Mouse (Mus musculus) thymus, adult 2 months (tissue): Measurements from ENCODE around the gene Ctsw. TPM values are rescaled to one million over a fixed set of nuclear protein-coding genes. Genes with fewer than 3 reads are reported as not detected.
"Not testable (repeated sequence)": the region's sequence is repeated elsewhere in the genome, so short reads cannot be mapped to it uniquely, and the experiment has no call there.

ENCODE experiments used
- DNase-seq: peaks from one replicate; pipeline ENCODE4 v3.0.0; 2021
- H3K27ac ChIP-seq: fragments of 200-500 bp; 2 replicates; pipeline ENCODE4 v1.5.1; 2012; ENCODE audit warnings: low read length, control low read depth; ENCODE audit not compliant: control insufficient read depth, insufficient read depth
- H3K27me3 ChIP-seq: fragments of 200-500 bp; 2 replicates; pipeline ENCODE4 v1.6.1; 2012; ENCODE audit warnings: mild to moderate bottlenecking, low read length, moderate library complexity, mixed read lengths; ENCODE audit not compliant: control insufficient read depth, insufficient read depth
- H3K36me3 ChIP-seq: fragments of 200-500 bp; 2 replicates; pipeline ENCODE4 v1.6.1; 2012; ENCODE audit warnings: mild to moderate bottlenecking, low read length, moderate library complexity; ENCODE audit not compliant: control insufficient read depth, insufficient read depth
- H3K4me1 ChIP-seq: fragments of 200-500 bp; replicated peaks from 2 replicates; pipeline ENCODE4 v1.6.1; 2012; ENCODE audit warnings: low read length; ENCODE audit not compliant: control insufficient read depth, insufficient read depth
- H3K4me3 ChIP-seq: fragments of 200-500 bp; 2 replicates; pipeline ENCODE4 v1.5.1; 2012; ENCODE audit warnings: mild to moderate bottlenecking, low read length, control low read depth, moderate library complexity; ENCODE audit not compliant: control insufficient read depth, insufficient read depth
- CTCF ChIP-seq: fragments of 200-500 bp; IDR thresholded peaks from 2 replicates; pipeline ENCODE4 v1.5.1; 2012; ENCODE audit warnings: mild to moderate bottlenecking, control low read depth, low read length, moderate library complexity, borderline replicate concordance; ENCODE audit not compliant: control insufficient read depth, poor library complexity, insufficient read depth; ENCODE audit errors: extremely low read depth
- POLR2A ChIP-seq: fragments of 200-500 bp; IDR thresholded peaks from 2 replicates; pipeline ENCODE4 v1.6.1; 2012; ENCODE audit warnings: mild to moderate bottlenecking, low read length, control low read depth, moderate library complexity; ENCODE audit not compliant: control insufficient read depth, poor library complexity, insufficient read depth; ENCODE audit errors: extremely low read depth
- WGBS: fragments of 180-500 bp; shearing (Covaris S2); methylation state at CpG from one replicate; pipeline ENCODE4 v1.1.7; 2018; 5-methylcytosine and 5-hydroxymethylcytosine counted together
- polyA plus RNA-seq: library from polyadenylated mRNA; depleted of rRNA; stranded (reverse); fragments of >200 nt; gene quantifications from 2 replicates; pipeline ENCODE4 v1.2.3, GENCODE M21; 2012

Ctsw gene
- polyA plus RNA-seq, 1 experiment, result 54.3 TPM

DNA sequence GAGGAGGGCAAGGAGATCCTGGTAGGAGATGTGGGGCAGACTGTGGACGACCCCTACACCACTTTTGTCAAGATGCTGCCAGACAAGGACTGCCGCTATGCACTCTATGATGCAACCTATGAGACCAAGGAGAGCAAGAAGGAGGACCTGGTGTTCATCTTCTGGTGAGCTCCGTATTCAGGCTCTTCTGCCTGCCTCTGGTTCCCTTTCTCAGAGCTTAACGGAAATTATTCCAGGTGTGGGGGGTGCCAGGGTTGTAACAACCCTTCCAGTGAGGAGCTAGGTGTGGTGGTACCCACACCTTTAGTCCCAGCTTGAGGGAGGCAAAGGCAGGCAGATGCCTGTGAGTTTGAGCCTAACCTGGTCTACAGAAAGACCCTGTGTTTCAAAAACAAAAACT, 24.3 kb upstream of the Ctsw start:
- DNase-seq, result no peak
- no peak overlapping the region for H3K27ac ChIP-seq
- H3K36me3 ChIP-seq, result peaks cover 47% of the 10 kb centered on the region
- no peaks in the 10 kb centered on the region for H3K27me3 ChIP-seq
- H3K4me1 ChIP-seq, result peaks cover 8% of the 10 kb centered on the region
- TF ChIP-seq POLR2A (no peak), CTCF (no peak)
- WGBS, result 86% methylated on average over 4 of the region's 4 CpGs
- no peak overlapping the region for H3K4me3 ChIP-seq

DNA sequence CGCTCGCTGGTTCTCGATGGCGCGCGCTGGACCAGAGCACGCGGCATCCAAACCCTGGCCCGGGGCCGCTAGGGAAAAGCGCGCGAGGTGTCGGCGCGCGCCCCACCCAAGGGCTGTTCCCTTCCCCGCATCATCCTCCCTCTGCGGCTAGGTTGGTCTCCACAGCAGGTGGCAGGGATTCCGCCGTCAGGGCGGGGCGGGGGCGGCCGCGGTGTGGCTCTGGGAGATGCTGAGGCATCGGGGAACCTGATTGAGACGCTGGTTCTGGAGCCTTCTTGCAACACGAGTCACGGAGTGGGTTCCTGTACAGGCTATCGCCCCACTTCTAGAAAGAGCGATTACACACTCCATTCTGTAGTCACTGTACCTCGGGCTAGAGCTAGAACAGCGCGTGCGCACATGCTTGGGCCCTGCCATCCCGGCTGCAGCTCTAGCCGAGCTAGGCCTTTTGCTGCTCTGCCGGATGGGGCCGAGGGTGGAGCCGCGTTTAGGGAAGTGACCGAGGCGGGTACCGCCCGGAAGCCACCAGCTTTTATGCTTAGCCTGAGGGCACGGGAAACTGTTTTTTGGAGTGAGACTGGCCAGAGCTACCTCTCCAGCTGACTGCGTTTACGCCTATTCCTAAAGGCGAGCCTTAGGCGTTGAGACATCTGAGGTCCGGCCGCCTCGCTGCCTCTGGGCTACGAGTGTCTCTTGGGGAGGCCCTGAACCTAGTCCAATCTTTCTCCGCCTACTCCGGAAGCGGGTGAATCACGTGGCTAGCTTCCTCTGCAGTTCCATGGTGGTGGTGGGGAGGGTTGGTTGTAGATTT, 22.8 kb upstream of the Ctsw start:
- Histone ChIP-seq H3K27me3 (no peaks in the 10 kb centered on the region), H3K4me1 (peaks cover 20% of the 10 kb centered on the region), H3K27ac (peak overlapping the region; percentile 90), H3K36me3 (peaks cover 32% of the 10 kb centered on the region), H3K4me3 (peak overlapping the region; percentile 97)
- under 1% methylated on average over 59 of the region's 59 CpGs for WGBS
- peak; percentile 88 for DNase-seq
- no peak; the same call in 1 of the 2 replicates for TF ChIP-seq CTCF
- peak; percentile 70; the same call in 1 of the 2 replicates for TF ChIP-seq POLR2A

DNA sequence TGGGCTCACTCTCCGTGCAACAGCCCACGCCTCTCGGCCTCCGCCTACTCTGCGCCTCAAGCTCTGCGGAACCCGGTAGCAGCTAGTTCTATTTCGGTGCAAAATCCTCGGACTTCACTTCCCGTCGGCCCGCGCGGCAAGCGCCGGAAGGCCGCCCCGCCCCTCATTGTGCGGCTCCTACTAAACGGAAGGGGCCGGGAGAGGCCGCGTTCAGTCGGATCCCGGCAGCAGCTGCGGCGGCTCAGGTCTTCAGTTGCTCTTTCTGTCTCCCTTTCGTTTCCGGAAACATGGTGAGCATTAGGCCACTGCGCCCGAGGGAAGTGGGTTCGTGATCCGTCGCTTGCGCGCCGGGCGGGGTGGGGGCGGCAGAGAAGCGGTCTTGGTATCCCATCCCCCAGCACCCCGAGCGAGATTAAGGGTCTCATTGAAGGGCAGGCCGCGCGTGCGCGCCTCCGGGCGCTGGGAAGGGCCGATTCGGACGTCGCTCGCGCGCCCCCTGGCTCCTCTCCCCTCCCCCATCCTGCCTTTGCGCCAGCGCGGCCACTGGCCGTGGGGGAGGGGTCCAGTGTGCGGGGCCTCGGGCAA, 22.1 kb upstream of the Ctsw start, which contains the start of gene Cfl1:
Gene Cfl1 (plus strand): TSS at position 143 of the 585 bp plus-strand sequence.
- Histone ChIP-seq H3K4me3 (peak within 1 kb of the TSS; percentile 97), H3K4me1 (peaks cover 20% of the 10 kb centered on the region), H3K27ac (peak within 1 kb of the TSS; percentile 90), H3K27me3 (no peaks in the 10 kb centered on the region), H3K36me3 (peaks cover 27% of the 10 kb centered on the region)
- peak; percentile 97 for DNase-seq
- WGBS, result under 1% methylated on average over 62 of the region's 62 CpGs
- TF ChIP-seq POLR2A, result peak; percentile 99
- peak; percentile 53; the same call in 1 of the 2 replicates for TF ChIP-seq CTCF

DNA sequence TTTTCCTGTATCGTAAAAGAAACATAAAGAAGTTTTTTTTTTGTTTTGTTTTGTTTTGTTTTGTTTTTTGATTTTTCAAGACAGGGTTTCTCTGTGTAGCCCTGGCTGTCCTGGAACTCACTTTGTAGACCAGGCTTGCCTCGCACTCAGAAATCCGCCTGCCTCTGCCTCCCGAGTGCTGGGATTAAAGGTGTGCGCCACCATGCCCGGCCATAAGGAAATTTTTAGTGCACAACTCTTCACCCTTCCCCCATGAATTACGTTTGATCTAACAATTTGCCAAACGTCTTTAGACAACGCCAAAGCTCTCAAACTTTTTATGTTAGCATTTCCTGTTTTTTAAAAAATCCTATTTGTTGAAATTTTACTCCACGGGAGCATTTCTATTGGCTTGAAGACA, 21.4 kb upstream of the Ctsw start:
- H3K27me3 ChIP-seq, H3K4me3 ChIP-seq: not testable (repeated sequence)
- H3K36me3 ChIP-seq, result peaks cover 27% of the 10 kb centered on the region
- peak overlapping the region; percentile 88 for H3K27ac ChIP-seq
- peak; percentile 24 for DNase-seq
- H3K4me1 ChIP-seq, result peaks cover 25% of the 10 kb centered on the region
- WGBS, result 16% methylated on average over 10 of the region's 10 CpGs

DNA sequence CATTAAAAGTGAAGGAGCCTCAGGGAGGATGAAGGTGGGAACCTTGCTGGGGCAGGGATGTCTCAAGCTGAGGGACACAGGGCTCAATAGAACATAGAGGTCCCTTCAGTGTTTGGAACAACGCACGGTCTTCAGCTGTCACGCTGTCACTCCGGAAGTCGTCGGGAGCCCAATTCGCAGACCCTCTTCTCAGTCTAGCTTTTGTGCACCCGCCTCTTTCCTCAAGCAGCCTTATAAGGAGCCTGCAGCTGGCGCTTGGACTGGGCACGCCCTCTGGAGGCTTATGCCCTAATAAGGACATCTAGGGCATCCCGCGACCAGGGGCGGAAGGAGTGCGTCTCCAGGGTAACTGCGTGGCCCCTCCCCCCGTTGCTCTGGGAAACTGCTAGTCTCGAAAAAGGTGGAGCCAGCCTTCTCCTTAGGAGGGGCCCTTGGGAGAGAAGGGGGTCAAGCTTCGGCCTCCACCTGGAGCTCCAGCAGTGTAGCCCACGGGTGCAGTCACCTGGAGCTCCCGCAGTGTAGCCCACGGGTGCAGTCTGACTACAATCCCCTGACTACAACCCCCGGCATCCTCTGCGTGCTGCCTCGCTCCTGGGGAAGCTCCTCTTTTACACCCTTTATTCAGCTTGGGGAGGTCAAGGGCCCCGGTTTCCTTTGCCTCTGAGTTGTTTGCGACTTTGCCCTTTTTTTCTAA, 20.7 kb upstream of the Ctsw start:
- Histone ChIP-seq H3K4me3 (peak overlapping the region; percentile 51), H3K27me3 (no peaks in the 10 kb centered on the region), H3K4me1 (peaks cover 26% of the 10 kb centered on the region), H3K27ac (peak overlapping the region; percentile 97), H3K36me3 (peaks cover 25% of the 10 kb centered on the region)
- TF ChIP-seq POLR2A (peak; percentile 82), CTCF (peak; percentile 53; the same call in 1 of the 2 replicates)
- under 1% methylated on average over 26 of the region's 26 CpGs for WGBS
- DNase-seq, result peak; percentile 99

DNA sequence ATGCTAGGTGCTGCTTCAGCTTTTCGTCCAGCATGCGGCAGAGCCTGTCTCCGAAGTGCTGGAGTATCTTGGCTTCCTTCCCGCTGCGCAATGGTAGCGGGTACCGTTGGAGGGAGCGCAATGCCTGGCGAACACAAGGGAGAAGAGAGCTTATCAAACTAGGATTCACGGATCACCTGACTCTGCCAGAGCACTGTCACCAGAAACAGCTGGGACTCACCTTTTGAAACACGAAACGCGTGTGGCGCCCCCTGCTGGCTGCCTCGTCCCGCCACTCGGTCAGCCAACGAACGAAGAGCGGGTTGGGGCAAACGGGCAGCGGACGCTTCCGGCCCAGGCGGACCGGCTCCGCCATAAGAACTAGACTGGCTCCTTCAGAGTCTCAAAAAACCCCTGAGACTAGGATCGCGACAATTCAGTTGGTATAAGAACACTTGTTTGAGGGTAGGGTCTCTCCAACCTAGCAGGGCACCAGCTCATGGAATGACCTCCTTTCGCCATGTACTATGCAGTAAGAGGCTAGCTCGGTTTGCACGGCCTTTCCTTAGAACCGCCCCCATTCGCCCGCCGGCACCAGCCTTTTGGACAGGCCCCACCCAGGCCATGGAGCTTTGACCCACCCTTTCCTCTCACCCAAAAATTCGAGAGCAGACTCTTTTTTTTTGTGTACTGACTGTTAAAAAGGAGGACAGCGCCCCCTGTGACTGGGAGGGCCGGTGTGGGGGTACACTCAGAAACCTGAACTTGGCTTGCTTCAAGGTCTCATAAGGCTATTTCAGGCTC, 19.7 kb upstream of the Ctsw start, which contains the start of gene Mus81:
Gene Mus81 (minus strand): TSS at position 635 of the 783 bp plus-strand sequence.
- Histone ChIP-seq H3K36me3 (peaks cover 22% of the 10 kb centered on the region), H3K4me1 (peaks cover 26% of the 10 kb centered on the region), H3K4me3 (peak within 1 kb of the TSS; percentile 63), H3K27ac (peak within 1 kb of the TSS; percentile 97), H3K27me3 (no peaks in the 10 kb centered on the region)
- TF ChIP-seq CTCF (peak; percentile 99), POLR2A (peak; percentile 31; the same call in 1 of the 2 replicates)
- WGBS, result under 1% methylated on average over 39 of the region's 39 CpGs
- DNase-seq, result peak; percentile 96
